Mouse (Mus musculus): ENCODE data around the gene Evx2. TPM values are rescaled to one million over a fixed set of nuclear protein-coding genes. Genes with fewer than 3 reads are reported as not detected.

Evx2 gene
- polyA plus RNA-seq, 1 experiment from 2014 or later = 0.17 TPM

- 2% methylated on average over 22 of the region's 22 CpGs for WGBS
- no peak for DNase-seq (ENCODE audit: low spot score)
Observed at GRCm38 (mm10) chr2:74700546-74701112, 41.3 kb upstream of the Evx2 start.

GRCm38 (mm10) chr2:74699664-74700545 is 40.5 kb upstream of the Evx2 start:
- Histone ChIP-seq H3K4me1 (peaks cover 18% of the 10 kb centered on the region), H3K27ac (replicated peaks) (no peak overlapping the region), H3K9me3 (replicated peaks) (no peaks in the 10 kb centered on the region), H3K36me3 (no peaks in the 10 kb centered on the region), H3K27me3 (ENCODE audit: low read depth, poor library complexity, severe bottlenecking) (peaks cover 100% of the 10 kb centered on the region), H3K4me3 (no peak overlapping the region)
- WGBS = 2% methylated on average over 23 of the region's 23 CpGs
- no peak for DNase-seq (ENCODE audit: low spot score)

More at GRCm38 (mm10) chr2:74700546-74701112, 41.3 kb upstream of the Evx2 start:
- Histone ChIP-seq H3K4me3 (no peak overlapping the region), H3K27ac (replicated peaks) (no peak overlapping the region), H3K4me1 (peaks cover 25% of the 10 kb centered on the region), H3K27me3 (ENCODE audit: low read depth, poor library complexity, severe bottlenecking) (peaks cover 100% of the 10 kb centered on the region), H3K36me3 (no peaks in the 10 kb centered on the region), H3K9me3 (replicated peaks) (no peaks in the 10 kb centered on the region)

GRCm38 (mm10) chr2:74699053-74699430 is 39.7 kb upstream of the Evx2 start:
- WGBS = 2% methylated on average over 17 of the region's 17 CpGs
- Histone ChIP-seq H3K27ac (replicated peaks) (no peak overlapping the region), H3K4me3 (no peak overlapping the region), H3K27me3 (ENCODE audit: low read depth, poor library complexity, severe bottlenecking) (peaks cover 100% of the 10 kb centered on the region), H3K4me1 (peaks cover 13% of the 10 kb centered on the region), H3K9me3 (replicated peaks) (no peaks in the 10 kb centered on the region), H3K36me3 (no peaks in the 10 kb centered on the region)
- no peak for DNase-seq (ENCODE audit: low spot score)

GRCm38 (mm10) chr2:74698201-74699052 is 39.1 kb upstream of the Evx2 start:
- peak; percentile 71 for DNase-seq (ENCODE audit: low spot score)
- no peaks in the 10 kb centered on the region for H3K36me3 ChIP-seq
- H3K9me3 ChIP-seq (replicated peaks) = no peaks in the 10 kb centered on the region
- WGBS = under 1% methylated on average over 86 of the region's 86 CpGs
- H3K4me1 ChIP-seq = peaks cover 13% of the 10 kb centered on the region
- H3K27ac ChIP-seq (replicated peaks) = no peak overlapping the region
- H3K4me3 ChIP-seq = peak overlapping the region; percentile 44
- peaks cover 100% of the 10 kb centered on the region for H3K27me3 ChIP-seq (ENCODE audit: low read depth, poor library complexity, severe bottlenecking)

- Histone ChIP-seq H3K4me1 (peaks cover 13% of the 10 kb centered on the region), H3K4me3 (peak within 1 kb of the TSS; percentile 44), H3K27me3 (ENCODE audit: low read depth, poor library complexity, severe bottlenecking) (peaks cover 100% of the 10 kb centered on the region), H3K27ac (replicated peaks) (no peak within 1 kb of the TSS), H3K9me3 (replicated peaks) (no peaks in the 10 kb centered on the region), H3K36me3 (no peaks in the 10 kb centered on the region)
- peak; percentile 77 for DNase-seq (ENCODE audit: low spot score)
- WGBS = under 1% methylated on average over 43 of the region's 43 CpGs
Observed at GRCm38 (mm10) chr2:74697567-74698121, 38.3 kb upstream of the Evx2 start, which contains the start of gene Hoxd9. Hoxd9 (plus strand) TSS chr2:74697727.

- DNase-seq (ENCODE audit: low spot score) = peak; percentile 28
- Histone ChIP-seq H3K4me1 (peaks cover 13% of the 10 kb centered on the region), H3K36me3 (no peaks in the 10 kb centered on the region), H3K9me3 (replicated peaks) (no peaks in the 10 kb centered on the region), H3K4me3 (no peak overlapping the region), H3K27me3 (ENCODE audit: low read depth, poor library complexity, severe bottlenecking) (peaks cover 100% of the 10 kb centered on the region), H3K27ac (replicated peaks) (no peak overlapping the region)
- WGBS = under 1% methylated on average over 34 of the region's 34 CpGs
Observed at GRCm38 (mm10) chr2:74696442-74697335, 37.3 kb upstream of the Evx2 start.

- H3K4me1 ChIP-seq = peaks cover 21% of the 10 kb centered on the region
- H3K36me3 ChIP-seq = no peaks in the 10 kb centered on the region
- no peaks in the 10 kb centered on the region for H3K9me3 ChIP-seq (replicated peaks)
- peak; percentile 22 for DNase-seq (ENCODE audit: low spot score)
- peaks cover 100% of the 10 kb centered on the region for H3K27me3 ChIP-seq (ENCODE audit: low read depth, poor library complexity, severe bottlenecking)
- H3K4me3 ChIP-seq = no peak overlapping the region
- no peak overlapping the region for H3K27ac ChIP-seq (replicated peaks)
- WGBS = 3% methylated on average over 7 of the region's 7 CpGs
Observed at GRCm38 (mm10) chr2:74695813-74696430, 36.6 kb upstream of the Evx2 start.

- H3K4me3 ChIP-seq = no peak overlapping the region
- H3K27me3 ChIP-seq (ENCODE audit: low read depth, poor library complexity, severe bottlenecking) = peaks cover 100% of the 10 kb centered on the region
- peaks cover 21% of the 10 kb centered on the region for H3K4me1 ChIP-seq
- peak; percentile 20 for DNase-seq (ENCODE audit: low spot score)
- H3K36me3 ChIP-seq = no peaks in the 10 kb centered on the region
- no peaks in the 10 kb centered on the region for H3K9me3 ChIP-seq (replicated peaks)
- H3K27ac ChIP-seq (replicated peaks) = no peak overlapping the region
- WGBS = 12% methylated on average over 1 of the region's 1 CpGs
Observed at GRCm38 (mm10) chr2:74695383-74695782, 36.0 kb upstream of the Evx2 start.

GRCm38 (mm10) chr2:74694066-74694465 is 34.7 kb upstream of the Evx2 start:
- no peak overlapping the region for H3K4me3 ChIP-seq
- H3K4me1 ChIP-seq = peaks cover 21% of the 10 kb centered on the region
- no peaks in the 10 kb centered on the region for H3K36me3 ChIP-seq
- H3K27ac ChIP-seq (replicated peaks) = no peak overlapping the region
- H3K9me3 ChIP-seq (replicated peaks) = no peaks in the 10 kb centered on the region
- DNase-seq (ENCODE audit: low spot score) = peak; percentile 56
- H3K27me3 ChIP-seq (ENCODE audit: low read depth, poor library complexity, severe bottlenecking) = peaks cover 100% of the 10 kb centered on the region
- 2% methylated on average over 16 of the region's 16 CpGs for WGBS

GRCm38 (mm10) chr2:74693432-74693827 is 34.1 kb upstream of the Evx2 start:
- no peak overlapping the region for H3K4me3 ChIP-seq
- H3K27ac ChIP-seq (replicated peaks) = no peak overlapping the region
- H3K9me3 ChIP-seq (replicated peaks) = no peaks in the 10 kb centered on the region
- H3K4me1 ChIP-seq = peaks cover 18% of the 10 kb centered on the region
- 9% methylated on average over 4 of the region's 4 CpGs for WGBS
- DNase-seq (ENCODE audit: low spot score) = peak; percentile 24
- peaks cover 100% of the 10 kb centered on the region for H3K27me3 ChIP-seq (ENCODE audit: low read depth, poor library complexity, severe bottlenecking)
- no peaks in the 10 kb centered on the region for H3K36me3 ChIP-seq

GRCm38 (mm10) chr2:74692808-74693431 is 33.6 kb upstream of the Evx2 start:
- WGBS = 2% methylated on average over 20 of the region's 20 CpGs
- DNase-seq (ENCODE audit: low spot score) = no peak

More at GRCm38 (mm10) chr2:74692808-74693431, 33.6 kb upstream of the Evx2 start:
- Histone ChIP-seq H3K9me3 (replicated peaks) (no peaks in the 10 kb centered on the region), H3K27ac (replicated peaks) (no peak overlapping the region), H3K36me3 (no peaks in the 10 kb centered on the region), H3K27me3 (ENCODE audit: low read depth, poor library complexity, severe bottlenecking) (peaks cover 100% of the 10 kb centered on the region), H3K4me3 (no peak overlapping the region), H3K4me1 (peaks cover 13% of the 10 kb centered on the region)

Measured in midbrain, embryonic 10.5 days (tissue).